Mouse (Mus musculus) heart, adult 2 months (tissue): ENCODE data around the gene Dnah8.

Source experiments
- CTCF ChIP-seq: fragments of 200-600 bp; IDR thresholded peaks from 2 replicates; pipeline ENCODE4 v1.8.1; 2022; ENCODE audit warnings: antibody characterized with exemption, mild to moderate bottlenecking, moderate library complexity
- POLR2A ChIP-seq: fragments of 200-500 bp; IDR thresholded peaks from 2 replicates; pipeline ENCODE4 v1.6.1; 2011; ENCODE audit warnings: mild to moderate bottlenecking, low read depth, low read length, control low read depth; ENCODE audit not compliant: insufficient read depth

- no peak for TF ChIP-seq POLR2A
- no peak for TF ChIP-seq CTCF
Observed at GRCm38 (mm10) chr17:30809926-30810660, 185.9 kb downstream of the Dnah8 start.
